Mouse (Mus musculus) midbrain, embryonic 13.5 days (tissue): ENCODE data around the gene Fam161b. TPM values are rescaled to one million over a fixed set of nuclear protein-coding genes. Genes with fewer than 3 reads are reported as not detected.

Source experiments
- ATAC-seq: fragments of 200-750 bp; cut with Nextera tagmentation; 2 replicates; pipeline ENCODE4 v1.8.0; 2017; ENCODE audit warnings: mild to moderate bottlenecking, moderate TSS enrichment, moderate library complexity
- H3K27ac ChIP-seq: fragments of 300-500 bp; sonication (generic); 2 replicates; pipeline ENCODE4 v1.5.1; 2015; ENCODE audit warnings: inconsistent platforms, mild to moderate bottlenecking, moderate library complexity
- H3K27me3 ChIP-seq: fragments of 300-500 bp; sonication (generic); 2 replicates; pipeline ENCODE4 v1.6.1; 2015; ENCODE audit warnings: mild to moderate bottlenecking, inconsistent platforms
- H3K36me3 ChIP-seq: fragments of 300-500 bp; sonication (generic); 2 replicates; pipeline ENCODE4 v1.6.1; 2015; ENCODE audit warnings: mild to moderate bottlenecking, inconsistent platforms
- H3K4me1 ChIP-seq: fragments of 300-500 bp; sonication (generic); replicated peaks from 2 replicates; pipeline ENCODE4 v1.6.1; 2015; ENCODE audit warnings: inconsistent platforms
- H3K4me2 ChIP-seq: fragments of 300-500 bp; sonication (generic); replicated peaks from 2 replicates; pipeline ENCODE4 v1.6.1; 2015; ENCODE audit warnings: moderate library complexity, mild to moderate bottlenecking, inconsistent platforms
- H3K4me3 ChIP-seq: fragments of 300-500 bp; sonication (generic); replicated peaks from 2 replicates; pipeline ENCODE4 v1.5.1; 2015; ENCODE audit warnings: mild to moderate bottlenecking, inconsistent platforms
- H3K9ac ChIP-seq: fragments of 300-500 bp; sonication (generic); replicated peaks from 2 replicates; pipeline ENCODE4 v1.6.1; 2015; ENCODE audit warnings: mild to moderate bottlenecking, inconsistent platforms
- H3K9me3 ChIP-seq: fragments of 300-500 bp; sonication (generic); 2 replicates; pipeline ENCODE4 v1.6.1; 2016; ENCODE audit warnings: mild to moderate bottlenecking, inconsistent platforms
- WGBS: fragments of 180-500 bp; shearing (Covaris S2); methylation state at CpG from one replicate; pipeline ENCODE4 v1.1.7; 2015; 5-methylcytosine and 5-hydroxymethylcytosine counted together
- polyA plus RNA-seq: library from polyadenylated mRNA; unstranded; fragments of >200 nt; fragmentation: Nextera tagmentation; extraction: Ambion mirVana; gene quantifications from 2 replicates; pipeline ENCODE4 v1.2.1, GENCODE M21; 2015

Gene Fam161b
- polyA plus RNA-seq, result 17.7 and 20.6 TPM in 2 replicates

GRCm38 (mm10) chr12:84361555-84362489 is at the start of gene Fam161b, which contains the start of gene Coq6:
TSS of gene Fam161b (minus strand) at chr12:84361833.
TSS of gene Coq6 (plus strand) at chr12:84361657.
- peak within 1 kb of the TSS; percentile 86 for H3K9ac ChIP-seq
- H3K4me1 ChIP-seq, result peaks cover 27% of the 10 kb centered on the region
- WGBS, result under 1% methylated on average over 51 of the region's 51 CpGs
- H3K9me3 ChIP-seq, result no peaks in the 10 kb centered on the region
- peak within 1 kb of the TSS; percentile 70 for H3K27ac ChIP-seq
- peaks cover 9% of the 10 kb centered on the region for H3K36me3 ChIP-seq
- no peaks in the 10 kb centered on the region for H3K27me3 ChIP-seq
- H3K4me3 ChIP-seq, result peak within 1 kb of the TSS; percentile 94
- peak; percentile 99 for ATAC-seq
- H3K4me2 ChIP-seq, result peak within 1 kb of the TSS; percentile 95

DNA sequence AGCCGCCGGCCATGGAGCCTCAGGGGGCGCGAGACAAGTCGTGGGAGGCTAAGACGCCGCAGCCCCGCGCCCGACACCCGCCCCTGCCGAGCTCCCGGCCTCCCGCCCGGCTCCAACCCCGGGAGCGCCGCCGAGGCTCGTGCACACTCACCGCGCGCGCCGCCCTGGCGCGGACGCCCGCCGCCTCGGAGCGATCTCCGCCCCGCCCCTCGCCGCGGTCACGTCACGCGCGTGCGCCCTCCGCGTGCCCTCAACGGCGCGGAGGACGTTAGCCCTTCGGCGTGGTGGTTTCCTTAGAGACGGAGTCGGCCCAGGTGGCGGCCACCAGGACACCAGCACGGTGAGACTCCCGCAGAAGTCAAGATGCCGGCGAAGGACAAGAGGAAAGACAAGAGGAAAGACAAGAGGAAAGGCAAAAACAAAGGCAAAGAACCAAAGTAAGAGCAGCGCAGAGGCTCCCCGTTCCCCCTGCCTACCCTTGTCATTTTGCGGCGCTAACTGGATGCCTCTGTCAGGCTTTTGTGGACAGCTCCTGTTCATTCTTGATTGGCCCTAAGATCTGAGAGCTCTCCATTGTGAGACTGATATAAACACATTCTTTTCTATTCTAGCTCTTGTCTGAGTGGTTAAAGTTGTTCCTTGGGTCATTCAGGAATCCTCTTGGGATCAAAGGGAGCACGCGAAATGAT is 47.3 kb upstream of the Fam161b start, which contains the start of the genes Entpd5 and Bbof1:
Gene Entpd5 (minus strand): TSS at position 211 of the 689 bp plus-strand sequence.
Gene Bbof1 (plus strand): TSS at position 253 of the 689 bp plus-strand sequence.
- H3K27ac ChIP-seq, result peak within 1 kb of the TSS; percentile 89
- under 1% methylated on average over 56 of the region's 63 CpGs for WGBS
- H3K9me3 ChIP-seq, result no peaks in the 10 kb centered on the region
- no peaks in the 10 kb centered on the region for H3K36me3 ChIP-seq
- ATAC-seq, result peak; percentile 93
- H3K9ac ChIP-seq, result peak within 1 kb of the TSS; percentile 79
- peak within 1 kb of the TSS; percentile 85 for H3K4me2 ChIP-seq
- H3K4me3 ChIP-seq, result peak within 1 kb of the TSS; percentile 65
- H3K4me1 ChIP-seq, result peaks cover 13% of the 10 kb centered on the region
- H3K27me3 ChIP-seq, result peaks cover 3% of the 10 kb centered on the region; the same call in 1 of the 2 replicates

GRCm38 (mm10) chr12:84407874-84408818 is 46.5 kb upstream of the Fam161b start:
- Histone ChIP-seq H3K9ac (peak overlapping the region; percentile 79), H3K4me1 (peaks cover 13% of the 10 kb centered on the region), H3K36me3 (no peaks in the 10 kb centered on the region), H3K4me2 (peak overlapping the region; percentile 85), H3K4me3 (peak overlapping the region; percentile 65), H3K27me3 (peaks cover 3% of the 10 kb centered on the region; the same call in 1 of the 2 replicates), H3K27ac (peak overlapping the region; percentile 89), H3K9me3 (no peaks in the 10 kb centered on the region)
- peak; percentile 86 for ATAC-seq
- WGBS, result 2% methylated on average over 37 of the region's 52 CpGs

DNA sequence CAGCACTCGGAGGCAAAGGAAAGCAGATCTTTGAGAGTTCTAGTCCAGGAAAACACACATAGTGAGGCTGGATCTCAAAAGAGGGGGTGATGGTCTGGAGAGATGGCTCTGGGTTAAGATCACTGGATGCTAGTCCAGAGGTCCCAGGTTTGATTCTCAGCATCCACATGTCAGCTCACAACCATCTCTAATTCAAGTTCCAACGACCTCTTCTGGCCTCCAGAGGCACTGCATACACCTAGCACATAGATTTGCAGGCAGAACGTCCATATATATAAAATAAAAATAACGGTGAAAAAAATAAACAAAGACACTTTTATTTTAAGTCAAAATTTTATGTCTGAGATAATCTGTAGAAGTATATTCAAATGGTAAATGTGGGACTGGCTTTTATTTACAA is 45.6 kb upstream of the Fam161b start:
- Histone ChIP-seq H3K4me1 (peaks cover 13% of the 10 kb centered on the region), H3K9me3 (no peaks in the 10 kb centered on the region), H3K36me3 (no peaks in the 10 kb centered on the region), H3K9ac (no peak overlapping the region), H3K27ac (no peak overlapping the region), H3K27me3 (peaks cover 3% of the 10 kb centered on the region; the same call in 1 of the 2 replicates), H3K4me2 (no peak overlapping the region), H3K4me3 (no peak overlapping the region)
- 59% methylated on average over 4 of the region's 4 CpGs for WGBS
- ATAC-seq, result no peak

DNA sequence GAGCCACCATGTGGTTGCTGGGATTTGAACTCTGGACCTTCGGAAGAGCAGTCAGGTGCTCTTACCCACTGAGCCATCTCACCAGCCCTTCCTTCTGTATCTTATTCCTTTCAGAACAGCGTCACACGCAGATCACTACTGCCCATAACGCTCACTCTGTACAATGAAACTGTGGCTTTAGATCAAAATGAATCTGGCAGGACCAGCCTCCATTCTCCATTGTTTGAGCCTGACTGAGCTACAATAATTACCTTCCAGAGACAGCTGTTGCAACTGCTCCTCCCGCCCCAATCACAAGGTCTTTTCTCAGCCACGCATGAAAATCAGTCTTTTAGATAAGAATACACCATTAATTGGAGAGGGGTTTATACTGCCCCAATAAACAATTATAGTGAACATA is 42.9 kb upstream of the Fam161b start:
- Histone ChIP-seq H3K9me3 (no peaks in the 10 kb centered on the region), H3K4me2 (no peak overlapping the region), H3K4me1 (peaks cover 12% of the 10 kb centered on the region), H3K4me3 (no peak overlapping the region), H3K27me3 (no peaks in the 10 kb centered on the region), H3K36me3 (no peaks in the 10 kb centered on the region), H3K9ac (no peak overlapping the region), H3K27ac (no peak overlapping the region)
- ATAC-seq, result no peak
- 72% methylated on average over 6 of the region's 6 CpGs for WGBS

GRCm38 (mm10) chr12:84402923-84403322 is 41.3 kb upstream of the Fam161b start:
- 82% methylated on average over 9 of the region's 9 CpGs for WGBS
- no peak for ATAC-seq

DNA sequence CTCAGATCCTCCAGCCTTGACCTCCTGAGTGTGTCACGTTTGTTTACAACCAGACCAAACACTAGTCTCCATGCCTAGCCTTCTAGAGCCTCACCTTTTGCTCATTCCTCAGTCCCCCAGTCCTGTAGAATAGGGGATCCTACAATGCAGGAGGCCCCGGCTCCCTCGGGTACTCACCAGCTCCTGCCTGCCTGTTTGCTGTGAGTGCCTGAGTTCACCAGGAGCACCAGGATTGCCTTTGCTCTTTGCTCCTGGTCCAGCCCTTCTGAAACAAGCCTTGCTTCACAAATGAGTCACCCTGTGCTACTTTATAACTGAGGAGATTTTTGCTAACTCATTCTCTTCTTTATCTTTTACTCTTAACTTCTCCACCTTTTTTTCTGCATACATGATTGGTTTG is 39.0 kb upstream of the Fam161b start:
- Histone ChIP-seq H3K9me3 (no peaks in the 10 kb centered on the region), H3K4me1 (no peaks in the 10 kb centered on the region), H3K27me3 (no peaks in the 10 kb centered on the region), H3K4me2 (no peak overlapping the region), H3K4me3 (no peak overlapping the region), H3K27ac (no peak overlapping the region), H3K9ac (no peak overlapping the region), H3K36me3 (no peaks in the 10 kb centered on the region)
- 75% methylated on average over 3 of the region's 3 CpGs for WGBS
- no peak for ATAC-seq

More at GRCm38 (mm10) chr12:84402923-84403322, 41.3 kb upstream of the Fam161b start:
- Histone ChIP-seq H3K27me3 (no peaks in the 10 kb centered on the region), H3K9me3 (no peaks in the 10 kb centered on the region), H3K9ac (no peak overlapping the region), H3K27ac (no peak overlapping the region), H3K36me3 (no peaks in the 10 kb centered on the region), H3K4me2 (no peak overlapping the region), H3K4me1 (peaks cover 4% of the 10 kb centered on the region), H3K4me3 (no peak overlapping the region)

- ATAC-seq, result no peak
Observed at GRCm38 (mm10) chr12:84400068-84400467, 38.4 kb upstream of the Fam161b start.

GRCm38 (mm10) chr12:84399663-84400062 is 38.0 kb upstream of the Fam161b start:
- no peak overlapping the region for H3K27ac ChIP-seq
- no peak overlapping the region for H3K4me3 ChIP-seq
- ATAC-seq, result no peak
- H3K9me3 ChIP-seq, result no peaks in the 10 kb centered on the region
- no peaks in the 10 kb centered on the region for H3K36me3 ChIP-seq
- 85% methylated on average over 9 of the region's 9 CpGs for whole genome bisulfite sequencing
- no peaks in the 10 kb centered on the region for H3K4me1 ChIP-seq
- H3K27me3 ChIP-seq, result no peaks in the 10 kb centered on the region
- no peak overlapping the region for H3K4me2 ChIP-seq
- H3K9ac ChIP-seq, result no peak overlapping the region

More at GRCm38 (mm10) chr12:84400068-84400467, 38.4 kb upstream of the Fam161b start:
- no peak overlapping the region for H3K4me2 ChIP-seq
- no peak overlapping the region for H3K9ac ChIP-seq
- 86% methylated on average over 3 of the region's 3 CpGs for WGBS
- H3K36me3 ChIP-seq, result no peaks in the 10 kb centered on the region
- H3K27me3 ChIP-seq, result no peaks in the 10 kb centered on the region
- H3K27ac ChIP-seq, result no peak overlapping the region
- H3K9me3 ChIP-seq, result no peaks in the 10 kb centered on the region
- H3K4me3 ChIP-seq, result no peak overlapping the region
- H3K4me1 ChIP-seq, result no peaks in the 10 kb centered on the region

DNA sequence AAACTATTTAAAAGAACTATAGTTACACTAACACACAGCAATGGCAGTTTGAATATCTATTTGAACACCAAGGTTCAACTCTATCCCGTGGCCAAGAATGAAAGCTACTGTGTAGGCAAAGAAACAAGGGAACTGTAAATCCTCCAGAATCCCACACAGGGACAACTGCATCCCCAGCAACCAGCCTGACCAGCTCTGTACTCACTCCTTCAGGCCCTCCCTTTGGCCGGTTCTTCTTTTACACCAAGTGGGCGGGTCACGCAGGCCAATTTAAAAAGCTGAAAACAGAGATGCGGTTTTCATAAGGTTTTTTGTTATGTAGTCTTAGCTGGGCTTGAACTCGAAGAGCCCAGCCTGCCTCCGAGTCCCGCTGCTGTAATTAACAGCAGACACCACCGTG is 37.5 kb upstream of the Fam161b start:
- Histone ChIP-seq H3K27me3 (no peaks in the 10 kb centered on the region), H3K36me3 (no peaks in the 10 kb centered on the region), H3K4me2 (no peak overlapping the region), H3K4me1 (no peaks in the 10 kb centered on the region), H3K4me3 (no peak overlapping the region), H3K9me3 (no peaks in the 10 kb centered on the region), H3K9ac (no peak overlapping the region), H3K27ac (no peak overlapping the region)
- no peak for ATAC-seq
- WGBS, result 85% methylated on average over 9 of the region's 9 CpGs

GRCm38 (mm10) chr12:84398629-84399028 is 37.0 kb upstream of the Fam161b start:
- Histone ChIP-seq H3K4me1 (no peaks in the 10 kb centered on the region), H3K4me2 (no peak overlapping the region), H3K27me3 (no peaks in the 10 kb centered on the region), H3K27ac (no peak overlapping the region), H3K9me3 (no peaks in the 10 kb centered on the region), H3K4me3 (no peak overlapping the region), H3K9ac (no peak overlapping the region), H3K36me3 (no peaks in the 10 kb centered on the region)
- ATAC-seq, result no peak
- 92% methylated on average over 5 of the region's 5 CpGs for WGBS
